Comparison of ENCODE assay signal across 9 mouse cellular contexts in genomic region chrX:164004809-164005208, GRCm38 (mm10). TPM values are rescaled to one million over a fixed set of nuclear protein-coding genes. Genes with fewer than 3 reads are reported as not detected.
DNase-seq lines count a peak whose midpoint lies in the region; ATAC-seq lines count a peak whose summit lies in the region.
"Had no signal": no experiment of that assay in that cellular context is flagged by ENCODE, and none has a peak within 500 bp of the region (broad histone marks: within the 10 kb centered on the region; RNA-seq: fewer than 3 reads in every experiment).

No protein-coding gene starts in this region.

- H3K9ac ChIP-seq in hindbrain, embryonic 11.5 days (ENCODE audit: low read depth, low read length) = no peak overlapping the region
- H3K9ac ChIP-seq: limb, embryonic 13.5 days had no signal

- no peaks in the 10 kb centered on the region; the same call in 1 of the 2 replicates for H3K27me3 ChIP-seq in hindbrain, embryonic 11.5 days (ENCODE audit: control insufficient read depth, insufficient read depth, low read length)
- H3K27me3 ChIP-seq in hindbrain, embryonic 10.5 days (ENCODE audit: insufficient read depth, poor library complexity, severe bottlenecking) = peaks cover 26% of the 10 kb centered on the region

- WGBS in hindbrain, embryonic 11.5 days = 38% methylated on average over 2 of the region's 2 CpGs
- WGBS in hindbrain, embryonic 10.5 days = 31% methylated on average over 2 of the region's 2 CpGs

- no peak overlapping the region for H3K4me2 ChIP-seq in hindbrain, embryonic 11.5 days (replicated peaks; ENCODE audit: low read depth, low read length)
- H3K4me2 ChIP-seq: limb, embryonic 13.5 days had no signal

- H3K9me3 ChIP-seq in hindbrain, embryonic 11.5 days (ENCODE audit: control insufficient read depth, low read length) = no peaks in the 10 kb centered on the region
- H3K9me3 ChIP-seq in hindbrain, embryonic 10.5 days = no peaks in the 10 kb centered on the region
- H3K9me3 ChIP-seq: limb, embryonic 13.5 days had no signal

- H3K36me3 ChIP-seq in hindbrain, embryonic 11.5 days (ENCODE audit: control insufficient read depth, insufficient read depth, low read length) = no peaks in the 10 kb centered on the region
- no peaks in the 10 kb centered on the region for H3K36me3 ChIP-seq in hindbrain, embryonic 10.5 days
- H3K36me3 ChIP-seq: limb, embryonic 13.5 days had no signal

- no peak overlapping the region for H3K4me3 ChIP-seq in hindbrain, embryonic 11.5 days (ENCODE audit: low read depth, low read length)
- no peak overlapping the region for H3K4me3 ChIP-seq in hindbrain, embryonic 10.5 days
- H3K4me3 ChIP-seq: limb, embryonic 13.5 days had no signal

- no peak overlapping the region for H3K27ac ChIP-seq in hindbrain, embryonic 11.5 days (ENCODE audit: low read depth, low read length)
- no peak overlapping the region for H3K27ac ChIP-seq in hindbrain, embryonic 10.5 days
- H3K27ac ChIP-seq: limb, embryonic 13.5 days had no signal

- DNase-seq in hindbrain, embryonic 11.5 days (ENCODE audit: low spot score) = peak; percentile 43
- no peak for DNase-seq in hindbrain, embryonic 10.5 days (ENCODE audit: low spot score)
- DNase-seq in CD4-positive, CD25-positive, alpha-beta regulatory T cell, adult 2 months (ENCODE audit: low read depth, low spot score) = peak; percentile 63
- peak; percentile 52 for DNase-seq in adipocyte (ENCODE audit: low spot score)
- DNase-seq in forelimb bud, embryonic 11.5 days (ENCODE audit: low read depth, low spot score) = peak; percentile 49
- peak; percentile 60 for DNase-seq in mesoderm, embryonic 11.5 days (ENCODE audit: low read depth, low spot score)
- no peak for DNase-seq in layer of hippocampus, adult 9-10 months (ENCODE audit: low spot score)
- no peak for DNase-seq in frontal cortex, postnatal 25 days (ENCODE audit: low spot score in 2 of 2)

- ATAC-seq in hindbrain, embryonic 11.5 days (ENCODE audit: low FRiP score) = peak; percentile 40; the same call in 1 of the 2 replicates

- H3K4me1 ChIP-seq in hindbrain, embryonic 11.5 days (replicated peaks; ENCODE audit: control insufficient read depth, insufficient read depth, low read length) = no peaks in the 10 kb centered on the region
- no peaks in the 10 kb centered on the region for H3K4me1 ChIP-seq in hindbrain, embryonic 10.5 days (replicated peaks)
- H3K4me1 ChIP-seq: limb, embryonic 13.5 days had no signal

RNA-seq across cellular contexts. Expression of gene Car5b, which starts 23.0 kb away (rescaled TPM):
- 0.23 and 0.46 TPM in 2 replicates for polyA plus RNA-seq in hindbrain, embryonic 11.5 days (2014; fragmentation: Nextera tagmentation; extraction: Ambion mirVana)
- polyA plus RNA-seq in hindbrain, embryonic 10.5 days (2016; fragmentation: Nextera tagmentation; extraction: Ambion mirVana) = 0.33 and 0.40 TPM in 2 replicates

RNA-seq across cellular contexts. Expression of gene Zrsr2, which starts 46.3 kb away (rescaled TPM):
- polyA plus RNA-seq in hindbrain, embryonic 11.5 days (2014; fragmentation: Nextera tagmentation; extraction: Ambion mirVana) = 56.8 and 64.1 TPM in 2 replicates
- 53.7 and 61.9 TPM in 2 replicates for polyA plus RNA-seq in hindbrain, embryonic 10.5 days (2016; fragmentation: Nextera tagmentation; extraction: Ambion mirVana)

Comparison
In these comparisons a context has a peak if more than half of its experiments do, and no peak if none do; other contexts are left out.
1. DNase-seq: peak in hindbrain, embryonic 11.5 days (single experiment), CD4-positive, CD25-positive, alpha-beta regulatory T cell, adult 2 months (single experiment), adipocyte (single experiment), forelimb bud, embryonic 11.5 days (single experiment) and mesoderm, embryonic 11.5 days (single experiment); none in hindbrain, embryonic 10.5 days (single experiment), layer of hippocampus, adult 9-10 months (single experiment) and frontal cortex, postnatal 25 days (0 of 2).